Mouse (Mus musculus) lung, embryonic 14.5 days (tissue): Measurements from ENCODE around the gene Lcn8. TPM values are rescaled to one million over a fixed set of nuclear protein-coding genes. Genes with fewer than 3 reads are reported as not detected.

ENCODE experiments used
- ATAC-seq: fragments of 200-750 bp; cut with Nextera tagmentation; 2 replicates; pipeline ENCODE4 v1.8.0; 2017; ENCODE audit warnings: mild to moderate bottlenecking, moderate TSS enrichment, moderate library complexity; ENCODE audit not compliant: insufficient read depth
- DNase-seq: peaks from one replicate; pipeline ENCODE4 v3.0.0-alpha.2; 2015
- H3K27ac ChIP-seq: fragments of 300-500 bp; sonication (generic); 2 replicates; pipeline ENCODE4 v1.5.1; 2014; ENCODE audit warnings: low read depth, mild to moderate bottlenecking, moderate library complexity
- H3K27me3 ChIP-seq: fragments of 300-500 bp; sonication (generic); 2 replicates; pipeline ENCODE4 v1.6.1; 2014; ENCODE audit warnings: low read length, control low read depth; ENCODE audit not compliant: insufficient read depth
- H3K36me3 ChIP-seq: fragments of 300-500 bp; sonication (generic); 2 replicates; pipeline ENCODE4 v1.6.1; 2014; ENCODE audit warnings: control low read depth; ENCODE audit not compliant: insufficient read depth
- H3K4me1 ChIP-seq: fragments of 300-500 bp; sonication (generic); 2 replicates; pipeline ENCODE4 v1.6.1; 2014; ENCODE audit warnings: antibody characterized with exemption, control low read depth; ENCODE audit not compliant: insufficient read depth
- H3K4me2 ChIP-seq: fragments of 300-500 bp; sonication (generic); 2 replicates; pipeline ENCODE4 v1.6.1; 2014; ENCODE audit warnings: mild to moderate bottlenecking
- H3K4me3 ChIP-seq: fragments of 300-500 bp; sonication (generic); 2 replicates; pipeline ENCODE4 v1.5.1; 2014; ENCODE audit warnings: low read depth, low read length
- H3K9ac ChIP-seq: fragments of 300-500 bp; sonication (generic); 2 replicates; pipeline ENCODE4 v1.6.1; 2014
- H3K9me3 ChIP-seq: fragments of 300-500 bp; sonication (generic); 2 replicates; pipeline ENCODE4 v1.6.1; 2016; ENCODE audit warnings: low read depth, low read length, control low read depth
- CTCF ChIP-seq: IDR thresholded peaks from 2 replicates; pipeline ENCODE4 v1.5.1; 2016; ENCODE audit warnings: antibody characterized with exemption, low read depth
- WGBS: fragments of 180-500 bp; shearing (Covaris S2); extraction: QIAGEN DNeasy Blood & Tissue Kit; methylation state at CpG from one replicate; pipeline ENCODE4 v1.1.7; 2014; 5-methylcytosine and 5-hydroxymethylcytosine counted together
- polyA plus RNA-seq: library from polyadenylated mRNA; unstranded; fragments of >200 nt; fragmentation: Nextera tagmentation; extraction: Ambion mirVana; gene quantifications from 2 replicates; pipeline ENCODE4 v1.2.1, GENCODE M21; 2014

The Lcn8 gene
- polyA plus RNA-seq, 1 experiment from 2014 or later, result 0.61 TPM

DNA sequence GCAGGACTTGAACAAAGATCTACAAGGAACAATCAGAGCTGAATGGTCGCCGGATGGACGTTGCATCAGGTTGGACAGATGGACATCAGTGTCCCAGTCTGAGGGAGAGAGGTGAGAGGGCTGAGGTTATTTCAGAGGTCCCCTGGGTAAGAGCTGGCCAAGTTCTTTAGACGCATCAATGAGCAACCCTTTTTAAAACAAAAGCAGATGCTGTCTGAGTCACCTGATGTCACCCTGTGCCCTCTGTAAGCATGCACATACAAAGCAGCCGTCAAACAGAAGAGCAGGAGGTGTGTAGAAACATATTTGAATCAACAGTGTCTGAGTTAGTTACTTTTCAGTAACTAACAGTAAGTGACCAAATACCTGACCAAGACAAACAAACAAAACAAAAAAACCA, 11.2 kb downstream of the Lcn8 start:
- ATAC-seq, result no peak
- Histone ChIP-seq H3K4me3 (no peak overlapping the region), H3K9ac (no peak overlapping the region), H3K27ac (no peak overlapping the region), H3K9me3 (no peaks in the 10 kb centered on the region), H3K4me2 (no peak overlapping the region), H3K36me3 (no peaks in the 10 kb centered on the region), H3K27me3 (no peaks in the 10 kb centered on the region), H3K4me1 (no peaks in the 10 kb centered on the region)
- no peak for DNase-seq
- no peak for TF ChIP-seq CTCF
- 74% methylated on average over 5 of the region's 5 CpGs for WGBS

DNA sequence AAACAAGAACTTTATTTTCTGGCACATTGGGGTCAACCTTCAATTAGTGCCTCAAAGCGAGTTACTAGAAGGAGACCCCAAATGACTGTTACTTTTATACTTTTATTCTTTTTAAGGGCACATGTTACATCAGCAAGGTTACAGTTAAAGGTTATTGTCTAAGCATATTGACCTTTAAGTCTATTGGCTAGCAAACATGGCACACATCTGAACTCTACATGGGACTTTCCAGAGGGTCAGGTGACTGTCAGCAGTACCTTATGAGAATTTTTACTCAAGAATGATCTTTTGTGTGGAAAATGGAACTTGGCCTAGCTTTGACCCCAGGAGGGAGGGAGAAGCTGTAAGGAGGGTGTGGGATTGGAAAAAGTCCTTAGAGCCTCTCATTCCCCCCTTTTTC, 13.6 kb downstream of the Lcn8 start:
- WGBS, result 55% methylated on average over 1 of the region's 1 CpGs
- H3K36me3 ChIP-seq, result no peaks in the 10 kb centered on the region
- H3K27me3 ChIP-seq, result no peaks in the 10 kb centered on the region
- no peak for ATAC-seq
- no peak overlapping the region for H3K27ac ChIP-seq
- no peak overlapping the region for H3K9ac ChIP-seq
- no peaks in the 10 kb centered on the region for H3K4me1 ChIP-seq
- no peak overlapping the region for H3K4me2 ChIP-seq
- DNase-seq, result no peak
- no peaks in the 10 kb centered on the region for H3K9me3 ChIP-seq
- no peak for TF ChIP-seq CTCF
- H3K4me3 ChIP-seq, result no peak overlapping the region

DNA sequence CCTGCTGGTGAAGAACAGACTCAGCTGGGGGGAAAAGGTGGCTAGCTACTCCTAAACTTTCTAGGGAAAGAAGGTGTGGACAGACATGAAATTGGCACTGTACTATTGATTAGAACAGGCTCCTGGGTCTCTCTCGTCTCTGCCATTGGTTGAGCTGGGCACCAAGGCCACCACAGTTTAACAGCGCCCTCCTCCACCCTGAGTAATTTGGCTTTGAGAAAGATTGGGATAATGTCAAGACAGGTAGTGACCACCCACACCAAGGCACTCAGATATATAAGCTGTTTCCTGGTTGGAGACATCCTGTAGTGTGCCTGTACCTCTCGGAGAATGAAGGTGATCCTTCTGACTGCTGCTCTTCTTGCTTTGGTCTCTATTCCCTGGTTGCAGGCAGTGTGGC, 23.6 kb downstream of the Lcn8 start, which contains the start of gene Lcn6:
Lcn6 (plus strand) TSS at position 301 of the 400 bp plus-strand sequence.
- DNase-seq, result no peak
- WGBS, result 86% methylated on average over 3 of the region's 3 CpGs
- H3K9me3 ChIP-seq, result no peaks in the 10 kb centered on the region

DNA sequence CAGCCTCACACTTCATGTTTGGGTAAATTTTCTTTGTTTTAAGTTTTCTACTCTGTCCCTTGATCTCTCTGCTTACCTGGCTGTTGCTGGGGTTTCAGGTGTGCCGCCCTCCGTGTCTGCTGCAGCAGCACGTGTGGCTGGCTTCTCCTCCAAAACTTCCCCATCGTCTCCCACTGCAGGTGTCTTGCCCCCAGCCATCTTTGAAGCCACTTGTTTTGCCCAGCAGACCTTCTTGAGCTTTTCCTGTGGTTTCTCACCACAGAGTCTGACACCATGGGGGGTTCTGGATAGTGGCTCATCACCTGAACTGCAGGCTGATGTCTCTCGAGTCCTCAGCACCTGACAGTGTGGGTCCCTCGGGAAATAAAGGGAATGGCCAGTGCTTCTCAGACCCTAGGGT, 26.6 kb downstream of the Lcn8 start:
- TF ChIP-seq CTCF, result no peak
- Histone ChIP-seq H3K9me3 (no peaks in the 10 kb centered on the region), H3K27ac (no peak overlapping the region), H3K27me3 (no peaks in the 10 kb centered on the region), H3K4me3 (no peak overlapping the region), H3K36me3 (no peaks in the 10 kb centered on the region), H3K9ac (no peak overlapping the region), H3K4me2 (no peak overlapping the region), H3K4me1 (no peaks in the 10 kb centered on the region)
- no peak for DNase-seq
- no peak for ATAC-seq
- WGBS, result 77% methylated on average over 6 of the region's 6 CpGs

More for the DNA sequence above, 23.6 kb downstream of the Lcn8 start, which contains the start of gene Lcn6:
- TF ChIP-seq CTCF, result no peak
- ATAC-seq, result no peak
- H3K4me1 ChIP-seq, result no peaks in the 10 kb centered on the region
- H3K9ac ChIP-seq, result no peak within 1 kb of the TSS
- H3K27me3 ChIP-seq, result no peaks in the 10 kb centered on the region
- H3K4me2 ChIP-seq, result no peak within 1 kb of the TSS
- no peak within 1 kb of the TSS for H3K4me3 ChIP-seq
- H3K36me3 ChIP-seq, result no peaks in the 10 kb centered on the region
- H3K27ac ChIP-seq, result no peak within 1 kb of the TSS

DNA sequence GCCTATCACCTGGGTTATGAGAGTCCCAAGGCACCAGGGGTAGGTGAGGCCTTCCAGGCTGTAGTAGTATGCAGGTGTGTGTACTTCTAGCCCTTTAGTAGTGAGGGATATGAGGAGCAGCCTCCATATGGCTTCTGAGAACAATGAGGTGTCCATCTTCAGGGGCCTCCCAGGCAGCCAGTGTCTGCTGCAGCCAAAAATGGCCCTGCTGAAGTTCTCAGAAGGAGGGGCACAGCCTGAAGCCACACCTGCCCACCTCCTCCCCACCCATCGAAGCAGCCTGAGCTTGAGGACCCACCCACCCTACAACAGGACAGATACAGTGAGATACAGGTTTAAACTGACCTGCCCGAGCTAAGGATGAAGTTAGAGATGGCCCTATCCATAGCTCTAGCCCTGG, 29.5 kb downstream of the Lcn8 start, which contains the start of gene Lcn10:
Lcn10 (plus strand) TSS at position 301 of the 400 bp plus-strand sequence.
- H3K9ac ChIP-seq, result no peak within 1 kb of the TSS
- H3K9me3 ChIP-seq, result no peaks in the 10 kb centered on the region
- H3K4me2 ChIP-seq, result no peak within 1 kb of the TSS
- no peaks in the 10 kb centered on the region for H3K4me1 ChIP-seq
- H3K27ac ChIP-seq, result no peak within 1 kb of the TSS
- no peaks in the 10 kb centered on the region for H3K27me3 ChIP-seq
- DNase-seq (no peak), ATAC-seq (no peak)
- no peaks in the 10 kb centered on the region for H3K36me3 ChIP-seq
- 58% methylated on average over 2 of the region's 2 CpGs for WGBS
- no peak within 1 kb of the TSS for H3K4me3 ChIP-seq
- no peak for TF ChIP-seq CTCF

DNA sequence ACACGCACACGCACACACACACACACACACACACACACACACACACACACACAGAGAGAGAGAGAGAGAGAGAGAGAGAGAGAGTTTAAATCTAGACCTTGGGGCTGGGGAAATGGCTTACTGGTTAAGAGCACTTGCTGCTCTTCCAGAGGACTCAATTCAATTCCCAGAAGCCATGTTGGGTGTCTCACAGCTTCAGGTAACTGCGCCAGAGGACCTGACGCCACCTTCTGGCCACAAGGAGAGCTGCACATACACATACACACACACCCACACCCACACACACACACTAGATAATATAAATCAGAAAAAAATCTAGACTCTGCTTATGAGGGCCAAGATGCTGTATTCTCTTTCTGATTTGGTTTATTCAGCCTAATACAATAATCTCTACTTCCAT, 34.0 kb downstream of the Lcn8 start:
- TF ChIP-seq CTCF, result 0 out of 2 replicates have a peak, but pooled peaks have one; percentile 4
- no peak overlapping the region for H3K4me2 ChIP-seq
- H3K4me3 ChIP-seq, result no peak overlapping the region
- H3K27me3 ChIP-seq, result no peaks in the 10 kb centered on the region
- no peaks in the 10 kb centered on the region for H3K9me3 ChIP-seq
- no peak overlapping the region for H3K9ac ChIP-seq
- DNase-seq (no peak), ATAC-seq (no peak)
- H3K27ac ChIP-seq, result no peak overlapping the region
- WGBS, result 58% methylated on average over 3 of the region's 4 CpGs
- H3K36me3 ChIP-seq, result no peaks in the 10 kb centered on the region
- H3K4me1 ChIP-seq, result no peaks in the 10 kb centered on the region

DNA sequence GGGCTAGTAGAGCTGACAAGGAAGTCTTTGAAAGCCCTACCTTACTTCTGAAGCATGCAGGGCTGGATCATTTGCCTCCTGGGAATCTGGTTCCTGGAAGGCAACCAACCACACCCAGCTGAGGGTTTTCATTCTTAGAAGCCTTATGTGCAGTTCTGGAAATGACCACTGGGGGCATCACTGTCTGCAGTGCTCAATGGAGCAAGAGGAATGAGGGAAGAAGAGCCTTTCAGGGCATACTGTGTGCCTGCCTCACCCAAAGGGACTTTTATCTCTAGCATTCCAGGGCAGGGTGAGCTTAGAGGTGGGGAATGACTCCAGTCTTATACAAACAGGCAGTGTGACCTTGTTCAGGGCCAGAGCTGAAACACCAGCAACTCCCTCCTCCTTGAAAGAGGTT, 41.7 kb downstream of the Lcn8 start:
- Histone ChIP-seq H3K4me3 (no peak overlapping the region), H3K36me3 (no peaks in the 10 kb centered on the region), H3K27ac (no peak overlapping the region), H3K9me3 (no peaks in the 10 kb centered on the region), H3K27me3 (no peaks in the 10 kb centered on the region), H3K4me1 (no peaks in the 10 kb centered on the region), H3K4me2 (no peak overlapping the region), H3K9ac (no peak overlapping the region)
- peak; percentile 84 for TF ChIP-seq CTCF
- DNase-seq, result peak; percentile 84
- no peak for ATAC-seq

DNA sequence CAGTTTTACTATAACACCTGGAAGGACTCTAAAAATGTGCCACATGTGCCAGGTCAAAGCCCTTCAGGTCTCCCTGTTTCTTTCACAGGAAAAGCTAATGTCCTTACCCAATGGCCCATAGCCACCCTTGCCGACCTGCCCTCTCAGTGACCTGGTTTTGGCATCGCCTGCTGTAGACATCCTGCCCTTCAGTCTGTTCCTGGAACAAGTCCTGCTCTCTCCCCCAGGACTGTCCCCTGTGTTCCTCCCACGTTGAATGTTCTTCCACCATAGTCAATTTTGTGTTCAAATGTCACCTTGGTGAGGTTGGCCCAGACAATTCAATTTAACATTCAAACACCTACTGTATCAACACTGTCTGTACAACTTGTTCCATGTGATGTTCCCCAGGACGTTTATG, 44.0 kb downstream of the Lcn8 start:
- 46% methylated on average over 4 of the region's 4 CpGs for WGBS
- no peak for TF ChIP-seq CTCF
- Histone ChIP-seq H3K27ac (no peak overlapping the region), H3K9ac (no peak overlapping the region), H3K4me1 (no peaks in the 10 kb centered on the region), H3K4me3 (no peak overlapping the region), H3K4me2 (no peak overlapping the region), H3K27me3 (no peaks in the 10 kb centered on the region), H3K9me3 (no peaks in the 10 kb centered on the region), H3K36me3 (no peaks in the 10 kb centered on the region)
- DNase-seq (no peak), ATAC-seq (no peak)
